Mouse (Mus musculus) embryonic facial prominence, embryonic 15.5 days (tissue): ENCODE results near the gene Wdr1. TPM values are rescaled to one million over a fixed set of nuclear protein-coding genes. Genes with fewer than 3 reads are reported as not detected.
"Not testable (repeated sequence)": the region's sequence is repeated elsewhere in the genome, so short reads cannot be mapped to it uniquely, and the experiment has no call there.

Experiments used
- ATAC-seq: fragments of 200-750 bp; cut with Nextera tagmentation; 2 replicates; pipeline ENCODE4 v1.8.0; 2017; ENCODE audit warnings: low read depth, moderate TSS enrichment; ENCODE audit not compliant: insufficient number of reproducible peaks, low FRiP score, low TSS enrichment
- H3K27ac ChIP-seq: fragments of 300-500 bp; sonication (generic); replicated peaks from 2 replicates; pipeline ENCODE4 v1.5.1; 2015; ENCODE audit warnings: mild to moderate bottlenecking, inconsistent platforms
- H3K27me3 ChIP-seq: fragments of 300-500 bp; sonication (generic); 2 replicates; pipeline ENCODE4 v1.6.1; 2015; ENCODE audit warnings: inconsistent platforms
- H3K36me3 ChIP-seq: fragments of 300-500 bp; sonication (generic); 2 replicates; pipeline ENCODE4 v1.6.1; 2015; ENCODE audit warnings: mild to moderate bottlenecking, inconsistent platforms
- H3K4me1 ChIP-seq: fragments of 300-500 bp; sonication (generic); 2 replicates; pipeline ENCODE4 v1.6.1; 2015; ENCODE audit warnings: inconsistent platforms
- H3K4me2 ChIP-seq: fragments of 300-500 bp; sonication (generic); replicated peaks from 2 replicates; pipeline ENCODE4 v1.6.1; 2015; ENCODE audit warnings: mild to moderate bottlenecking, inconsistent platforms
- H3K4me3 ChIP-seq: fragments of 300-500 bp; sonication (generic); replicated peaks from 2 replicates; pipeline ENCODE4 v1.5.1; 2015; ENCODE audit warnings: mild to moderate bottlenecking, inconsistent platforms
- H3K9ac ChIP-seq: fragments of 300-500 bp; sonication (generic); 2 replicates; pipeline ENCODE4 v1.6.1; 2015; ENCODE audit warnings: inconsistent platforms
- H3K9me3 ChIP-seq: fragments of 300-500 bp; sonication (generic); replicated peaks from 2 replicates; pipeline ENCODE4 v1.6.1; 2016; ENCODE audit warnings: inconsistent platforms
- WGBS: fragments of 180-500 bp; shearing (Covaris S2); methylation state at CpG from one replicate; pipeline ENCODE4 v1.1.7; 2015; 5-methylcytosine and 5-hydroxymethylcytosine counted together
- polyA plus RNA-seq: library from polyadenylated mRNA; unstranded; fragments of >200 nt; fragmentation: Nextera tagmentation; extraction: Ambion mirVana; gene quantifications from 2 replicates; pipeline ENCODE4 v1.2.1, GENCODE M21; 2015

Wdr1 gene
- 223 and 232 TPM in 2 replicates for polyA plus RNA-seq

DNA sequence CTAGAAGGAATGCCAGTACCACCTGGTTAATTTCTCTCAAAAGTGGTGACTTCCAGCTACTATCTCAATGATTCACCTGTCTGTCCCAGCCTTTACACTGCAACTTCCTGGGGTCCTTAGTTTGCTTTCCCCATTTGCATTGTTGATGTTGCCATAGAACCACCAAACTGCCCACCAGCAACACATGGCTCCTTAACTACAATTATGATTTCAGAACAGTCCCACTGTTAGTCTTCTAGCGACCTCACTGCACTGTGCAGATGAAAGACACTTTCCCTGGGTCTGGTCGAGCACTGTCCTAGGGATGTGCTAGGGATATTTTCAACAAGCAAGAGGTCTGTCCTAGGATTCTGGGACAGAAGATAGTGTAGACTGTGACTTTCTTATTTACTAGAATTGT, at the start of gene Wdr1:
Gene Wdr1, minus strand, starts transcription at position 101 of the 400 bp plus-strand sequence.
- peak within 1 kb of the TSS; percentile 82 for H3K9ac ChIP-seq
- peaks cover 38% of the 10 kb centered on the region for H3K4me1 ChIP-seq
- peak within 1 kb of the TSS; percentile 99 for H3K27ac ChIP-seq
- peak within 1 kb of the TSS; percentile 83 for H3K4me2 ChIP-seq
- peaks cover 19% of the 10 kb centered on the region for H3K36me3 ChIP-seq
- no peaks in the 10 kb centered on the region for H3K27me3 ChIP-seq
- no peaks in the 10 kb centered on the region for H3K9me3 ChIP-seq
- WGBS: 84% methylated on average over 2 of the region's 2 CpGs
- peak within 1 kb of the TSS; percentile 94 for H3K4me3 ChIP-seq
- no peak for ATAC-seq

DNA sequence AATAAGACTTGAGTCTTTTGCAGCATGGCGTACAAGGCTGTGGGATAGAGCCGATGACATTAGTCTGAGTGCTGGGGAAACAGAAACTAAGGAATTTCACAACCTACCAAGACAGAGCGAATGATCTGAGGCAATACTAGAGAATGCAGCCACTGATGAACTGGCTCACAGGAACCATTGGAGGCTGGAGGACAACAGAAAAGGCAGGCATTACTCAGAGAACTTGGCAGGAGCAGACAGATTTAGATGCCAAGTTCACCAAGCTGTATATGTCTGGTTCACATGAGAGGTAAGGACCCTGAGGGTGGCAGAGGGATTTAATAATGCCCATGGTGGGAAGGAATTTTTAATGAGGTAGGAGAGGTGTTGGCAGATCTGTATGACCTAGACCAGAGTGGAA, 48.1 kb upstream of the Wdr1 start:
- H3K36me3 ChIP-seq: no peaks in the 10 kb centered on the region
- ATAC-seq: no peak
- H3K9ac ChIP-seq: no peak overlapping the region
- no peak overlapping the region for H3K4me3 ChIP-seq
- H3K4me1 ChIP-seq: no peaks in the 10 kb centered on the region
- no peaks in the 10 kb centered on the region for H3K27me3 ChIP-seq
- no peak overlapping the region for H3K4me2 ChIP-seq
- no peak overlapping the region for H3K27ac ChIP-seq
- WGBS: 81% methylated on average over 3 of the region's 3 CpGs
- no peaks in the 10 kb centered on the region for H3K9me3 ChIP-seq

DNA sequence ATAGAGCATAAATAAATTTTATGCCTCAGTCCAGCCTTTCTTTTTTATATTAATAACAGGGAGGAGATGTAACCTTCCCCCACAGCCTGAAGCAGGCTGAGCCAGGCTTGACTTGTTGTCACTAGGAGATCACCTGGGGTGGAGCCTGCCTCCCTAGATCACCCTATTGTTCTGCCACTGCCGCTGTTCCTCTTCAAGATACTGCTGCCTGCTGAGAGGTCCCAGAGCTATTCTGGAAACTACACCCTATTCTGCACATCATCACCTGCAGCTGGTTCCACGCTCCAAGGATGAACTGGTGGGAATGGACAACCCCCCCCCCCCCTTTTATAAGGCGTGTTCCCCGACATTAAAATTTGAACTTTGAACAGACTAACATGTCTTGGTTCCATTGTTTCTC, 45.2 kb upstream of the Wdr1 start:
- not testable (repeated sequence) for H3K27me3 ChIP-seq, ATAC-seq, H3K36me3 ChIP-seq, H3K27ac ChIP-seq, H3K4me1 ChIP-seq, H3K4me3 ChIP-seq, H3K4me2 ChIP-seq, H3K9ac ChIP-seq, H3K9me3 ChIP-seq
- 79% methylated on average over 4 of the region's 4 CpGs for WGBS

DNA sequence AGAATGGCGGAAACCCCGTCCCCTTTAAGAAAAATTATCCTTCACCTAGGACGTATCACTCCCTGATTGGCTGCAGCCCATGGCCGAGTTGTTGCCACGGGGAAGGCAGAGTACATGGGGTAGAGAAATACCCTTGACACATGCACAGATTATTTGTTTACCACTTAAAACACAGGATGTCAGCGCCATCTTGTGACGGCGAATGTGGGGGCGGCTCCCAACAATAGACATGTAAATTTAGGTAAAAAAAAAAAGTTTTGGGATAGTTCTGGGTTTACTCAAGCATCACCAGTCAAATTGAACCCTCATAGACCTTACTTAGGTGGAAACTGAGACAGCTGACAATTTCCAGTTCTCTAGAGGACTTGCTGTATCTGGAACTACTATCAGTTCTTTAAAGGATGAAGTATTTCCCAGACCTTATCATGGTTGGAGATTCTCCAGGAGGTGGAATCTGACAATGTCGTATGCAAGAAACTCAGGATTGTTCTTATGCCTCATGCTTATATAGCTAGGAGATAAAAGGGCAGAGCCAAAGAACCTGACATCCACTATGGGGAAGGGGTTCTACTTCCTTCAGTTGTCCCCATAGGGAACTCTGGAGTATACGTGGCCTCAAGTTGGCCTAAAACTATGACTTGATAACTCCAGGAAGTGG, 35.8 kb upstream of the Wdr1 start:
- Histone ChIP-seq H3K9ac (no peak overlapping the region), H3K4me1 (0 out of 2 replicates have a peak, but pooled peaks cover 3% of the 10 kb centered on the region), H3K27me3 (no peaks in the 10 kb centered on the region), H3K36me3 (no peaks in the 10 kb centered on the region), H3K4me2 (peak overlapping the region; percentile 36), H3K9me3 (no peaks in the 10 kb centered on the region), H3K4me3 (peak overlapping the region; percentile 36), H3K27ac (peak overlapping the region; percentile 58; the same call in 1 of the 2 replicates)
- WGBS: 44% methylated on average over 11 of the region's 11 CpGs
- no peak; the same call in 1 of the 2 replicates for ATAC-seq

DNA sequence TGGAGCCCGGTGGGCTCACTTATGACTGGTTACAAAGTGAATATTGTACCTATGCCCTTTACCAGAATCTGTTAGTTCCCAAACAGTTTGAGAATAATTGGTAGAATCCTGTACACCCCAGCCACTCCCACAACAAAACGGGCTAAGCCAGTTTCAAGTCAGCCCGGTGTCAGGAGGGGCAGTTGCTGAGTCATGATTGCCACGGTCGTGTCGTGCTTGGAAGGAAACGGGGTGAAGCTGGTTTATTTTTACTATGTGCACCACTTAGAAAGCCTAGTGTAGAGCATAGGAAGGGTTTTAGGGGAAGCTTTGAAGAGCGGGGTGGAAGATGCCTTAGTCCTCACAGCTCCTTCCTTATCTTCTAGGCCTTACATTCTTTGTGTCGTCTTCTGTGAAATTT, 25.9 kb upstream of the Wdr1 start:
- Histone ChIP-seq H3K9ac (no peak overlapping the region), H3K27me3 (no peaks in the 10 kb centered on the region), H3K9me3 (no peaks in the 10 kb centered on the region), H3K4me3 (no peak overlapping the region), H3K4me2 (no peak overlapping the region), H3K27ac (no peak overlapping the region), H3K36me3 (no peaks in the 10 kb centered on the region), H3K4me1 (no peaks in the 10 kb centered on the region)
- WGBS: 54% methylated on average over 9 of the region's 9 CpGs
- no peak for ATAC-seq

DNA sequence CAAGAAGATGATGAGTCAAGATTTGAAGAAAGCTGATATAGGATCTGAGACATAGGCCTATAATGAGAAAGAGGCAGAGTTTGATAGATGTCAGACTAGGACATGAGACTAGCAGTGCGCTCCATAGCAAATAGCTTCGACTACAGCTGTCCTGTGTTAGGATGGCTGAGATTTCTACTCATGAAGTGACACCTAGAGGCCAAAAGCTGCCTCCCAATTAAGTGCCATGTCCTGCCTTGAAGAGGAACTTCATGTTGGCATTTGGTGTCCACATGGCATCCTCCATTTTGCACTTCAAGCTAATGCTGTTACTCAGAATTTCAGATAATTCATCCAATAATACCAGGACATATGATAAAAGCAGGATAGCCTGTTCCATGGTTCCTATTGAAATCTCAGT, 22.4 kb upstream of the Wdr1 start:
- Histone ChIP-seq H3K4me3 (no peak overlapping the region), H3K9me3 (no peaks in the 10 kb centered on the region), H3K4me1 (no peaks in the 10 kb centered on the region), H3K4me2 (no peak overlapping the region), H3K27me3 (no peaks in the 10 kb centered on the region), H3K36me3 (no peaks in the 10 kb centered on the region), H3K9ac (no peak overlapping the region), H3K27ac (no peak overlapping the region)
- no peak for ATAC-seq
- WGBS: 88% methylated on average over 2 of the region's 2 CpGs

DNA sequence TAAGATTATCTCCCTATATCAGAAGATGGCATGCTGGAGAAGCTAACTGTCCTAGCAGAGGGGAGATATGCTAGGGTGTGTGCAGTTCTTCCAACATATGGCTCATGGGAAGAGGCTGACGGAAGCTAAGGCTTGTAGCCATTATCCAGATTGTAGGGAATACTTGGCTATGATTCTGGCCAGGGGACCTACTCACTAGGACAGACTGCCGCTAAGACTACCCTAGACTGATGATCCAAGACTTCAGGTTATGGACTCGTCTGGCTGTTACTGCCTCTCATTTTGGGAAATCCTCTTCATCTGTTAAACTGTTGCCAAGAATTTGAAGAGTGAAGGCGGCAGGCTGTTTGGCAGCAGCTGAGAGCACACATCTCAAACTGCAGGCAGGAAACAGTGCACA, 20.0 kb upstream of the Wdr1 start:
- no peak overlapping the region for H3K4me2 ChIP-seq
- no peaks in the 10 kb centered on the region for H3K4me1 ChIP-seq
- ATAC-seq: no peak
- H3K36me3 ChIP-seq: no peaks in the 10 kb centered on the region
- WGBS: 67% methylated on average over 4 of the region's 4 CpGs
- no peak overlapping the region for H3K9ac ChIP-seq
- H3K27ac ChIP-seq: no peak overlapping the region
- no peaks in the 10 kb centered on the region for H3K27me3 ChIP-seq
- no peak overlapping the region for H3K4me3 ChIP-seq
- no peaks in the 10 kb centered on the region for H3K9me3 ChIP-seq

DNA sequence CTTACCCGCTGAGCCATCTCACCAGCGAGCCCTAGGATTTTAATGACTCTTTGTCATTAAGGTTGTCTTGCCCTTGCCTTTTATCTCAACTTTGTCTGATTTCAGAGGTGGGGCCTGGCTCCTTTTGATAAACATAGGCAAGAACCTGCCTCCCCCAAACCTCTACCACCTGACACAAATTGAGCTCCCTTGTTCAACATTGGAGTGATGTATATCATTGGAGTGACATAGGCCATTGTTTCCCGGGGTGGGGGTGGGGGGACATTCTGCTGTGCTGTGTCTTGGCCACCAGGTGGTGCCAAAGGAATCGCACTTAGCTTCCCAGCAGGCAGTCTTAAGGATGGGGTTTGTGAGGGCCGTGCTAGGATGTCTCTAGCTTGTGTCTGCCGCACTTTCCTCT, 17.7 kb upstream of the Wdr1 start:
- 31% methylated on average over 6 of the region's 6 CpGs for WGBS
- Histone ChIP-seq H3K4me2 (no peak overlapping the region), H3K27me3 (no peaks in the 10 kb centered on the region), H3K9ac (no peak overlapping the region), H3K27ac (no peak overlapping the region), H3K4me3 (no peak overlapping the region), H3K9me3 (no peaks in the 10 kb centered on the region), H3K36me3 (no peaks in the 10 kb centered on the region), H3K4me1 (no peaks in the 10 kb centered on the region)
- ATAC-seq: peak; percentile 69

DNA sequence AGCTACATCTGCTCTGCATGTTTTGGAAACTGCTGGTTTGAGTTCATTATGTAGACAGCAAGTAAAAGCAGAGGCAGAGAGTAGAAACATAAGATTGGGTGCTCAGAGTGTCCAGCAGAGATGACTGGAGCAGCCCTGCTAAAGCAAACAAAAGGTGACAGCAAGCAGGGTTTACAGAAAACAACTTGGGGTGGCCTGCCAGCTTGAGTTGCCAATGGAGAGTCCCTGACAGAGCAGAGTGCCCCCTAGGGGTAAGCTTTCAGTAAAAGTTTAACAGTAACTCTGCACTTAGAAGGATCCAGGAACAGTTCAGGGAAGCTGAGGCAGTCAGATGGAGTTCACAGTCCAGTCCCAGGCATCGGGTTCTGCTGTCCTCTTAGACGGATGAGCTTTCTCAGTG, 7.9 kb upstream of the Wdr1 start:
- Histone ChIP-seq H3K4me1 (no peaks in the 10 kb centered on the region), H3K9ac (no peak overlapping the region), H3K4me3 (no peak overlapping the region), H3K4me2 (no peak overlapping the region), H3K9me3 (no peaks in the 10 kb centered on the region), H3K27ac (no peak overlapping the region), H3K36me3 (no peaks in the 10 kb centered on the region), H3K27me3 (no peaks in the 10 kb centered on the region)
- 80% methylated on average over 2 of the region's 2 CpGs for WGBS
- ATAC-seq: no peak

DNA sequence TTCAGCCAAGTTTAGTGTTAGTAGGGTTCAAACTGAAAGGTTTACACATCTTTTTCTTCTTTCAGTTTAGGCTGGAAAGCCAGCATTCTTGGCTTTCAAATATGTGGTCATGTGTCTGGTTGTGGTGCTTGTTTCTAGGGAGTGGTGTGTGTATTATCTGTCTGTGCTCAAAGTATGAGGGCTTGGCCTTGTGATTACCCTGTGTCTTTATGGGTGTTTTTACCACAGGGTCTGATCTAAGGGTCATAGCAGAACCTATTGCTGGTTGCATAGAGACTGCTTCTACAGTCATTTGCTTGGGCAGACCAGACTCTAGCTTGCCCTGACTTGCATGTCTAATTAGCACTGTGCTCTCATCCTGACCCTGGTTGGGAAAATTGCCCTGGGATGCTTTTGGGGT, 5.6 kb upstream of the Wdr1 start:
- no peak overlapping the region for H3K27ac ChIP-seq
- H3K9ac ChIP-seq: no peak overlapping the region
- no peaks in the 10 kb centered on the region for H3K27me3 ChIP-seq
- no peak for ATAC-seq
- no peaks in the 10 kb centered on the region for H3K9me3 ChIP-seq
- no peak overlapping the region for H3K4me2 ChIP-seq
- no peaks in the 10 kb centered on the region for H3K4me1 ChIP-seq
- no peaks in the 10 kb centered on the region for H3K36me3 ChIP-seq
- H3K4me3 ChIP-seq: no peak overlapping the region

DNA sequence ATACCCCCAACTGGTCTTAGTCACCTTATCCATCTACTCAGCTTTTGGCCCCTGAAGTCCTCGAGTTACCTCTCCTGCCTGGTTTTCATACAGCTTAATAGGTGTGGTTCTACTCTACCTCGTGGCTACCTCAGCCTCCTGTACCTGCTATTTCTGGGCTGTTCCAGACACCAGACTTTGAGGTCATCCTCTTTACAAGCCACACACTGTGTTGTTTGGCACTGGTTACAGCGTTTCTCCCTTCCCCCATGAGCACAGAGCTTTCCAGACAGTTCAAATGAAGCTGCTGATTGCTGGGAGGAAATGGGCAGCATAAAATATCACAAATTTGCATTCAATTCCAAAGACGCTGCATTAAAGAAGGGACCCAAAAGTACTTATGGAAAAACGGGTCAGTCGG, 1.8 kb upstream of the Wdr1 start:
- 75% methylated on average over 6 of the region's 6 CpGs for WGBS
- peaks cover 21% of the 10 kb centered on the region for H3K4me1 ChIP-seq
- H3K27me3 ChIP-seq: no peaks in the 10 kb centered on the region
- H3K27ac ChIP-seq: no peak overlapping the region
- H3K9ac ChIP-seq: no peak overlapping the region
- peaks cover 3% of the 10 kb centered on the region; the same call in 1 of the 2 replicates for H3K36me3 ChIP-seq
- H3K9me3 ChIP-seq: no peaks in the 10 kb centered on the region
- no peak for ATAC-seq
- no peak overlapping the region for H3K4me2 ChIP-seq
- no peak overlapping the region for H3K4me3 ChIP-seq

DNA sequence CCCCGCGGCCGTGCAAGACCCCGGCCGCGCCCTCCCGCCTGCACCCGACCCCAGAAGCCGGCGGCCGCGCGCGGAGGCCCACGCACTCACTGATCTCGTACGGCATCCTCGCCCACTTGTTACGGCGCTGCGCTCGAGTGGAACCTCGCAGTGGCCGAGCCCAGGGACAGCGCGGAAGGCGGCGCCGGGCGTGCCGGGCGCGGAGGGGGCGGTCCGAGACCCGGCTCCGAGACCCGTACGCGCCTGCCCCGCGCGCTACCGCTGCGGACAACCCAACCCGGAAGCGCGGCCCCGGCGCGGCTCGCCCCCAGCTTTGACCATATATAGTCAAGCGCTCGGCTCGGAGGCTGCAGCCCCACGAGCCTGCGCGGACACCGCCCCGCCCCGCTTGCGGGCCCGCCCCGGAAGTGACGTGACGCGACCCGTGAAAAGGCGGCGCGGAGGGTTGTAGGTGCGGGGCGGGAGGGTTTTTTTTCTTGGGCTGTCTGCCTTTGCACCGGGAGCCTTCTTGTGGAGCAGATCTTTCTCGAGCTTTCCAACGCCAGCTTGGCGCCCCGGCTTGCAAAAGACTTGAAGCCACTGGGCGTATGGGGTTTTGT, 1.5 kb downstream of the Wdr1 start:
- peak; percentile 96 for ATAC-seq
- H3K36me3 ChIP-seq: peaks cover 30% of the 10 kb centered on the region
- WGBS: under 1% methylated on average over 79 of the region's 79 CpGs
- H3K27ac ChIP-seq: peak overlapping the region; percentile 99
- H3K4me2 ChIP-seq: peak overlapping the region; percentile 83
- no peaks in the 10 kb centered on the region for H3K27me3 ChIP-seq
- peak overlapping the region; percentile 94 for H3K4me3 ChIP-seq
- peaks cover 40% of the 10 kb centered on the region for H3K4me1 ChIP-seq
- H3K9ac ChIP-seq: peak overlapping the region; percentile 86
- no peaks in the 10 kb centered on the region for H3K9me3 ChIP-seq
